Mouse (Mus musculus) thymus, postnatal 14 days (tissue): ENCODE data around the gene Ctsa.
A peak's percentile ranks its signal among the peaks of the same experiment; 100 is the strongest.

Source experiments
- DNase-seq: peaks from one replicate; pipeline ENCODE4 v3.0.0; 2021

Ctsa gene

DNA sequence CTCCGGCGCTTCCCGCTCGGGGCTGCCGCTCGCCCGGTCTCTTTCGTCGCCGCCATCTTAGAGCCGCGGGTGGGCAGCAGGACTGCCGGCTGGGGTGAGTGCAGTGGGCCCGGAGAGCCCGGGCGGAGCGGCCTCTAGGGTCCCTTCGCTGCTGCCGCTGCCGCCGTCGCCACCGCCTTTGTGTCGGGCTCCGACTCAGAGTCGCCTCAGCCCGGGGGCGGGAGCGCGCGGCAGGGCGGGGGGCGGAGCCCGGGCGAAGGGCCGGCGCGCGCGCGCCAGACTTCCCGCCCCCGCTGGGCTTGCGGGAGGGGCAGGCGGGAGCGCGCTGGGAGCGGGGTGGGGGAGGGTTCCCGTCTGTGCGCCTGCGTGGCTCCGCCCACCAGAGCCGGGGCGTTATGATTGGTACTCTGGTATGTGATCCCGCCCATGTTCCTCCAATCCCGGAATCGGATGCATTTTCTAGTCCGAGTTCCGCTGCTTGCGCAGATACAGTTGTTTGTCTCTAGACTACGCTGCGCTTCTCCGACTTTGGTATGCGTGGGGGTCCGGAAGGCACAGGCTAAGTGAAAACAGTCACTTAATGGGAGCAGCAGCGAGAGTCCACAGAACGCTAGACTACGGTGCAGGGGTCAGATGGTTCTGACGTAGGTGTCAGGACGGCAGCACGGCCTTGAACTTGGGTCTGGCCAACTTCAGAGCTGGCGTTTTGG lies 47.0 kb downstream of the Ctsa start:
- peak; percentile 96 for DNase-seq

DNA sequence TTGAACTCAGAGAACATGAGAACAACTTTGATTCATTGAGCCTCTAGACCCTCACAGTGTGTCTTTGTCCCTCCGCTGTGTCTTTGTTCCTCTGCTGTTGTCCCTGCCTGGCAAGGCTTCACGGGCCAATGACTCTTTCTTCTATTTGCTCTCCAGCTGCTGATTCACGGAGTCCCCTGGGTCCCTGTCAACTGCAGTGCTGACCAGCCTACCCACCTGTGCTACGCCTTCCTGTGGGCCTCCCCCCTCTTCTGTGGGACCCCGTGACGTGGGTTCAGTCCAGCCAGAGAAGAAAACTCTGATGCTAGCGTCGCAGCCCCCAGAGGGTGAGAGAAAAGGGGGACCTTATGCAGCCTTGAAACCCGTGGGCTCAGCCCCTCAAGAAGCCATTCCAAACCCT lies 49.9 kb downstream of the Ctsa start:
- DNase-seq, result no peak

DNA sequence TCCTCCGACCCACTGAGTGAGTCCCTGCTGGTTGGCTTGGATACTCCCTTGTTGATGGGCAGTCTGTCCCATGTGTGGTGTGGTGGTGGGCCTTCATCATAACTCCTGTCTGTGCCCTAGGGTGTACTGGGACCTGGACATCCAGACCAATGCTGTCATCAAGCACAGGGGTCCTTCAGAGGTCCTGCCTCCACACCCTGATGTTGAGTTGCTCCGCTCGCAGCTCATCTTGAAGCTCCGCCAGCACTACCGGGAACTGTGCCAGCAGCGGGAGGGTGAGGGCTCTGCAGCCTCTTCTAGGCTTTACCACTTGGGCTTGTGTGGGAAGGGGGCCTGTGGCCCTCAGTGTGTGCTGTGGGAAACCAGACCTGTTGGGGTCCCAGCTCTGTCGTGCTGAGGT lies 53.1 kb downstream of the Ctsa start:
- no peak for DNase-seq

DNA sequence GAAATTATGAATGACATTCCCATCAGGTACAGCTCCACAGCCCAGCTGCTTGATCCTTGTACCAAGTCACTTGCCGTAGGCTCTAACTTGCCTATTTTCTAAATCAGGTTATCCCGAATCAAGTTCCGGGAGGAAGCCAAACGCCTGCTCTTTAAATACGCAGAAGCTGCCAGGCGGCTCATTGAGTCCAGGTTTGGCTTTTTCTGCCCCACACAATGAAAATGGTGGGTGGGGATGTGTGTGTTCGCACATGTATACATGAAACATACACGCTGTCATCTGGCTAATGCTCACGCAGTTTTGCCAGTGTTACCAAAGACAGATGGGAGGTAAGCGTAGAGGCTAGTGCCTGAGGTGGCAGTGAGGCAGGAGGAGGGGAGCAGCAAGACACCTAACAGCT lies 53.9 kb downstream of the Ctsa start:
- DNase-seq, result no peak

DNA sequence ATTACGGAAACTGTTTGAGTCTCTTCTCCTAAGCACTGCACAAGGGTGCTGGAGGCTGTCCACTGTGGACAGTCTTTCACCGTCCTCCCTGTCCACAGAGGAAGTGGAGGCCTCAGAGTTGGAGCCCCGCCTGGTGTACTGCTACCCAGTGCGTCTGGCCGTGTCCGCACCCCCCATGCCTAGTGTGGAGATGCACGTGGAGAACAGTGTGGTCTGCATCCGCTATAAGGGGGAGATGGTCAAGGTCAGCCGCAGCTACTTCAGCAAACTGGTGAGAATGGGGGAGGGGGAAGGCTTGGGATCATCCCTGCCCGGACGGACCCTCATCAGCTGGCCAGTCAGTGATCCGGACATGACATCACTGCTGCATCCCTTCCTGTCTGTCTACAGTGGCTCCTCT lies 56.3 kb downstream of the Ctsa start:
- DNase-seq, result no peak

DNA sequence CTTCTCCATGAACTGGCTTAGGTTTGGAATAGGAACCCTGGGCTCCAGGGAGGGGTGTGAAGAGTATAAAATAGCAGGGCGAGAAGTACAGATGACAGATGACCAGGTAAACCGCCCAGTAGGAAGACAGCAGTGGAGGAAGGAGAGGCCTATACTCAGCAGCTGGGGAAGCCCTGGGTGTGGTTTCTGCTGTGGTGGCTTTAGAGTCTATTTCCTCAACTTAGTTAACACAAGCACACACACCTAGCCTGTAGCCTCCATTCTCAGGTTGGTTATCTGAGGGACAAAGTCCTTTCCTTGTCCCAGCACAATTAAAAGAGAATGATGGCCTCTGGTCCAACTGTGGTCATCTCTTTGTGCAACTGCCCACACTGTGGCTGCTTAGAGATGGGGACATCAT lies 57.3 kb downstream of the Ctsa start:
- no peak for DNase-seq
